ENCODE assay signal across 19 mouse cellular contexts in genomic region chr17:80267065-80267464, GRCm38 (mm10). TPM values are rescaled to one million over a fixed set of nuclear protein-coding genes. Genes with fewer than 3 reads are reported as not detected.
DNase-seq lines count a peak whose midpoint lies in the region; ATAC-seq lines count a peak whose summit lies in the region.
"Had no signal": no experiment of that assay in that cellular context is flagged by ENCODE, and none has a peak within 500 bp of the region (broad histone marks: within the 10 kb centered on the region; RNA-seq: fewer than 3 reads in every experiment).

No protein-coding gene starts in this region.

- no peak for ATAC-seq in midbrain, embryonic 11.5 days (ENCODE audit: low FRiP score)
- ATAC-seq in liver, embryonic 11.5 days (replicated peaks; ENCODE audit: low FRiP score): no peak
- ATAC-seq: forebrain, embryonic 16.5 days; hindbrain, embryonic 16.5 days; inflammation-experienced regulatory T-cells, adult 6 months; intestine, postnatal 0 days had no signal

- no peak overlapping the region for H3K4me2 ChIP-seq in midbrain, embryonic 11.5 days
- no peak overlapping the region for H3K4me2 ChIP-seq in liver, embryonic 11.5 days
- H3K4me2 ChIP-seq: embryonic facial prominence, embryonic 13.5 days; forebrain, embryonic 12.5 days; heart, embryonic 13.5 days had no signal

- H3K36me3 ChIP-seq in midbrain, embryonic 11.5 days (ENCODE audit: control insufficient read depth, insufficient read depth, low read length): peaks cover 23% of the 10 kb centered on the region
- H3K36me3 ChIP-seq in midbrain, embryonic 10.5 days: peaks cover 91% of the 10 kb centered on the region
- H3K36me3 ChIP-seq in liver, embryonic 11.5 days (ENCODE audit: control insufficient read depth, insufficient read depth, low read length): peaks cover 23% of the 10 kb centered on the region; the same call in 1 of the 2 replicates

- no peaks in the 10 kb centered on the region for H3K27me3 ChIP-seq in midbrain, embryonic 11.5 days (ENCODE audit: control insufficient read depth, insufficient read depth, low read length)
- no peaks in the 10 kb centered on the region for H3K27me3 ChIP-seq in midbrain, embryonic 10.5 days (ENCODE audit: low read depth, poor library complexity, severe bottlenecking)
- H3K27me3 ChIP-seq in liver, embryonic 11.5 days (replicated peaks; ENCODE audit: control insufficient read depth, insufficient read depth, low read length): no peaks in the 10 kb centered on the region
- H3K27me3 ChIP-seq: embryonic facial prominence, embryonic 13.5 days; forebrain, embryonic 12.5 days; heart, embryonic 13.5 days had no signal

- no peak overlapping the region for H3K9ac ChIP-seq in midbrain, embryonic 11.5 days (ENCODE audit: low read length)
- H3K9ac ChIP-seq in liver, embryonic 11.5 days (ENCODE audit: low read depth, low read length): no peak overlapping the region
- H3K9ac ChIP-seq: embryonic facial prominence, embryonic 13.5 days; forebrain, embryonic 12.5 days; heart, embryonic 13.5 days had no signal

- 91% methylated on average over 4 of the region's 4 CpGs for WGBS in midbrain, embryonic 11.5 days
- 89% methylated on average over 4 of the region's 4 CpGs for WGBS in midbrain, embryonic 10.5 days
- 89% methylated on average over 4 of the region's 4 CpGs for WGBS in liver, embryonic 11.5 days

- H3K9me3 ChIP-seq in midbrain, embryonic 11.5 days (ENCODE audit: control insufficient read depth, low read length): no peaks in the 10 kb centered on the region
- no peaks in the 10 kb centered on the region for H3K9me3 ChIP-seq in midbrain, embryonic 10.5 days (replicated peaks)
- no peaks in the 10 kb centered on the region for H3K9me3 ChIP-seq in liver, embryonic 11.5 days (ENCODE audit: control insufficient read depth, low read length)
- H3K9me3 ChIP-seq: embryonic facial prominence, embryonic 13.5 days; forebrain, embryonic 12.5 days; heart, embryonic 13.5 days had no signal

- H3K4me1 ChIP-seq in midbrain, embryonic 11.5 days (ENCODE audit: control insufficient read depth, insufficient read depth, low read length): no peaks in the 10 kb centered on the region
- H3K4me1 ChIP-seq in midbrain, embryonic 10.5 days: no peaks in the 10 kb centered on the region
- H3K4me1 ChIP-seq in liver, embryonic 11.5 days (replicated peaks; ENCODE audit: control insufficient read depth, insufficient read depth, low read length): no peaks in the 10 kb centered on the region
- H3K4me1 ChIP-seq: embryonic facial prominence, embryonic 13.5 days; forebrain, embryonic 12.5 days; heart, embryonic 13.5 days had no signal

- no peak overlapping the region for H3K27ac ChIP-seq in midbrain, embryonic 11.5 days (ENCODE audit: low read depth, low read length)
- no peak overlapping the region for H3K27ac ChIP-seq in midbrain, embryonic 10.5 days (replicated peaks)
- no peak overlapping the region for H3K27ac ChIP-seq in liver, embryonic 11.5 days (ENCODE audit: low read depth, low read length)
- H3K27ac ChIP-seq: embryonic facial prominence, embryonic 13.5 days; forebrain, embryonic 12.5 days; heart, embryonic 13.5 days had no signal

- peak; percentile 37 for DNase-seq in midbrain, embryonic 11.5 days (ENCODE audit: low spot score, missing footprints)
- no peak for DNase-seq in midbrain, embryonic 10.5 days (ENCODE audit: low spot score)
- DNase-seq in cerebellum, adult 18-20 months: peak; percentile 73 to 77
- DNase-seq in cerebellum, adult 9-11 months: peak; percentile 70
- DNase-seq in cerebellum, postnatal 36 days: peak; percentile 65 to 66
- no peak for DNase-seq in urinary bladder, postnatal 36 days (ENCODE audit: low spot score in 2 of 2)
- DNase-seq in lung, postnatal 14 days: no peak
- DNase-seq in liver, embryonic 11.5 days (ENCODE audit: low spot score): no peak
- DNase-seq: adrenal gland, postnatal 10 days; gastrocnemius, postnatal 14 days; heart, postnatal 36 days had no signal

- H3K4me3 ChIP-seq in midbrain, embryonic 11.5 days (ENCODE audit: low read depth, low read length): no peak overlapping the region
- H3K4me3 ChIP-seq in midbrain, embryonic 10.5 days: no peak overlapping the region
- H3K4me3 ChIP-seq in liver, embryonic 11.5 days (ENCODE audit: low read depth, low read length): no peak overlapping the region
- H3K4me3 ChIP-seq: embryonic facial prominence, embryonic 13.5 days; forebrain, embryonic 12.5 days; heart, embryonic 13.5 days had no signal

RNA-seq across cellular contexts. Expression of gene Morn2, which starts 22.9 kb away (rescaled TPM):
- polyA plus RNA-seq in midbrain, embryonic 11.5 days (2014; fragmentation: Nextera tagmentation; extraction: Ambion mirVana): 36.2 and 44.6 TPM in 2 replicates
- polyA plus RNA-seq in midbrain, embryonic 10.5 days (2016; fragmentation: Nextera tagmentation; extraction: Ambion mirVana): 32.8 and 37.2 TPM in 2 replicates
- polyA plus RNA-seq in liver, embryonic 11.5 days (2014; fragmentation: Nextera tagmentation; extraction: Ambion mirVana): 18.6 and 20.1 TPM in 2 replicates

RNA-seq across cellular contexts. Expression of gene Dhx57, which starts 23.2 kb away (rescaled TPM):
- polyA plus RNA-seq in midbrain, embryonic 11.5 days (2014; fragmentation: Nextera tagmentation; extraction: Ambion mirVana): 21.3 and 24.5 TPM in 2 replicates
- polyA plus RNA-seq in midbrain, embryonic 10.5 days (2016; fragmentation: Nextera tagmentation; extraction: Ambion mirVana): 15.1 and 21.2 TPM in 2 replicates
- polyA plus RNA-seq in liver, embryonic 11.5 days (2014; fragmentation: Nextera tagmentation; extraction: Ambion mirVana): 9.3 and 11.6 TPM in 2 replicates

RNA-seq across cellular contexts. Expression of gene Arhgef33, which starts 40.1 kb away (rescaled TPM):
- polyA plus RNA-seq in midbrain, embryonic 11.5 days (2014; fragmentation: Nextera tagmentation; extraction: Ambion mirVana): 0.57 and 0.98 TPM in 2 replicates
- 0.26 and 0.44 TPM in 2 replicates for polyA plus RNA-seq in midbrain, embryonic 10.5 days (2016; fragmentation: Nextera tagmentation; extraction: Ambion mirVana)
- 0.45 and 0.49 TPM in 2 replicates for polyA plus RNA-seq in liver, embryonic 11.5 days (2014; fragmentation: Nextera tagmentation; extraction: Ambion mirVana)

RNA-seq across cellular contexts. Expression of gene Gemin6, which starts 42.8 kb away (rescaled TPM):
- 42.1 and 42.2 TPM in 2 replicates for polyA plus RNA-seq in midbrain, embryonic 11.5 days (2014; fragmentation: Nextera tagmentation; extraction: Ambion mirVana)
- polyA plus RNA-seq in midbrain, embryonic 10.5 days (2016; fragmentation: Nextera tagmentation; extraction: Ambion mirVana): 50.6 and 66.2 TPM in 2 replicates
- 71.9 and 75.9 TPM in 2 replicates for polyA plus RNA-seq in liver, embryonic 11.5 days (2014; fragmentation: Nextera tagmentation; extraction: Ambion mirVana)

RNA-seq across cellular contexts. Expression of gene Ttc39d, which starts 59.8 kb away (rescaled TPM):
- polyA plus RNA-seq in midbrain, embryonic 11.5 days (2014; fragmentation: Nextera tagmentation; extraction: Ambion mirVana): 0.08 TPM in 1 of 2 replicates, not detected in the other
- 0.06 and 0.19 TPM in 2 replicates for polyA plus RNA-seq in midbrain, embryonic 10.5 days (2016; fragmentation: Nextera tagmentation; extraction: Ambion mirVana)
- not detected in 2 replicates for polyA plus RNA-seq in liver, embryonic 11.5 days (2014; fragmentation: Nextera tagmentation; extraction: Ambion mirVana)
- polyA plus RNA-seq: embryonic facial prominence, embryonic 13.5 days; forebrain, embryonic 16.5 days; hindbrain, embryonic 11.5 days; inflammation-experienced regulatory T-cells, adult 6 months; intestine, postnatal 0 days had no signal

Comparison
In these comparisons a context has a peak if more than half of its experiments do, and no peak if none do; other contexts are left out.
1. DNase-seq: peak in midbrain, embryonic 11.5 days (single experiment), cerebellum, adult 18-20 months (2 of 2), cerebellum, adult 9-11 months (single experiment) and cerebellum, postnatal 36 days (2 of 2); none in midbrain, embryonic 10.5 days (single experiment), urinary bladder, postnatal 36 days (0 of 2), lung, postnatal 14 days (single experiment) and liver, embryonic 11.5 days (single experiment).